Mouse (Mus musculus) CH12.LX (cell line): ENCODE measurements around the gene Emc8. TPM values are rescaled to one million over a fixed set of nuclear protein-coding genes. Genes with fewer than 3 reads are reported as not detected.

ENCODE experiments used
- DNase-seq: peaks from one replicate; pipeline ENCODE4 v3.0.0-alpha.2; 2013; ENCODE audit errors: extremely low read depth
- H3K27ac ChIP-seq: 2 replicates; pipeline ENCODE4 v1.5.1; 2012; ENCODE audit warnings: low read depth, mild to moderate bottlenecking, control low read depth, moderate library complexity; ENCODE audit not compliant: insufficient read depth
- H3K27me3 ChIP-seq: replicated peaks from 2 replicates; pipeline ENCODE3; 2012; ENCODE audit warnings: inconsistent platforms
- H3K36me3 ChIP-seq, 2 experiments: replicated peaks in 1 of 2; 2 replicates each; pipeline versions ENCODE3 to v1.6.1; 2012; ENCODE audit warnings: inconsistent platforms in 1 of 2, low read length in 1 of 2, mild to moderate bottlenecking in 1 of 2, mixed read lengths in 1 of 2, moderate library complexity in 1 of 2; ENCODE audit not compliant: control insufficient read depth in 1 of 2, insufficient read depth in 1 of 2
- H3K4me1 ChIP-seq, 2 experiments: 2 replicates each; pipeline ENCODE4 v1.6.1; 2012; ENCODE audit warnings: inconsistent platforms in 1 of 2, moderate library complexity in 1 of 2; ENCODE audit not compliant: insufficient read depth in 2 of 2, control insufficient read depth in 1 of 2
- H3K4me2 ChIP-seq: 2 replicates; pipeline ENCODE4 v1.6.1; 2012; ENCODE audit warnings: low read depth, mild to moderate bottlenecking, control low read depth; ENCODE audit not compliant: poor library complexity, insufficient read depth, severe bottlenecking
- H3K4me3 ChIP-seq, 3 experiments: fragments of 150-350 bp in 1 of 3; sonication (generic) in 1 of 3; replicated peaks in 1 of 3; 2 replicates each; pipeline versions ENCODE3 to v1.5.1; 2011 to 2012; ENCODE audit warnings: low read depth in 2 of 3, low read length in 2 of 3, mild to moderate bottlenecking in 2 of 3, moderate library complexity in 2 of 3, control low read depth in 1 of 3, improper control_type of control experiment in 1 of 3, inconsistent platforms in 1 of 3, mixed read lengths in 1 of 3; ENCODE audit not compliant: poor library complexity in 1 of 3
- H3K79me2 ChIP-seq: replicated peaks from 2 replicates; pipeline ENCODE4 v1.6.1; 2012; ENCODE audit warnings: mild to moderate bottlenecking, moderate library complexity; ENCODE audit not compliant: control insufficient read depth, poor library complexity, insufficient read depth, severe bottlenecking; ENCODE audit errors: extremely low read depth
- H3K9ac ChIP-seq: 2 replicates; pipeline ENCODE4 v1.6.1; 2012; ENCODE audit warnings: low read depth, mild to moderate bottlenecking, control low read depth, moderate library complexity; ENCODE audit not compliant: insufficient read depth
- H3K9me3 ChIP-seq: replicated peaks from 2 replicates; pipeline ENCODE3; 2012; ENCODE audit warnings: low read length, inconsistent platforms, mixed read lengths
- CHD1 ChIP-seq: IDR thresholded peaks from 2 replicates; pipeline ENCODE4 v1.6.1; 2012; ENCODE audit warnings: low read depth, low read length, improper control_type of control experiment, inconsistent platforms
- CHD2 ChIP-seq: IDR thresholded peaks from 2 replicates; pipeline ENCODE4 v1.6.1; 2011; ENCODE audit warnings: low read length, improper control_type of control experiment
- CTCF ChIP-seq, 2 experiments: IDR thresholded peaks in 1 of 2; conservative IDR thresholded peaks in 1 of 2; 2 replicates each; pipeline ENCODE4 v1.5.1; 2011 to 2012; ENCODE audit warnings: low read depth in 2 of 2, low read length in 2 of 2, improper control_type of control experiment in 1 of 2, inconsistent platforms in 1 of 2, mild to moderate bottlenecking in 1 of 2, moderate library complexity in 1 of 2
- E2F4 ChIP-seq: IDR thresholded peaks from 2 replicates; pipeline ENCODE4 v1.6.1; 2011; ENCODE audit warnings: low read depth, low read length, improper control_type of control experiment; ENCODE audit not compliant: insufficient replicate concordance
- ELF1 ChIP-seq: IDR thresholded peaks from 2 replicates; pipeline ENCODE4 v1.6.1; 2014; ENCODE audit warnings: low read depth, mild to moderate bottlenecking, inconsistent platforms, low read length, improper control_type of control experiment
- EP300 ChIP-seq: IDR thresholded peaks from 2 replicates; pipeline ENCODE4 v1.6.1; 2011; ENCODE audit warnings: low read length, improper control_type of control experiment
- IRF4 ChIP-seq: IDR thresholded peaks from 2 replicates; pipeline ENCODE4 v1.6.1; 2014; ENCODE audit warnings: low read depth, mild to moderate bottlenecking, inconsistent platforms, low read length, improper control_type of control experiment
- JUND ChIP-seq: conservative IDR thresholded peaks from 2 replicates; pipeline ENCODE4 v1.6.1; 2011; ENCODE audit warnings: low read depth, low read length, improper control_type of control experiment
- MAFK ChIP-seq: IDR thresholded peaks from 2 replicates; pipeline ENCODE4 v1.6.1; 2011; ENCODE audit warnings: low read length, improper control_type of control experiment; ENCODE audit not compliant: insufficient replicate concordance
- MAX ChIP-seq: IDR thresholded peaks from 2 replicates; pipeline ENCODE4 v1.6.1; 2011; ENCODE audit warnings: low read length, improper control_type of control experiment
- MAZ ChIP-seq: IDR thresholded peaks from 2 replicates; pipeline ENCODE4 v1.6.1; 2012; ENCODE audit warnings: low read depth, mild to moderate bottlenecking, inconsistent platforms, low read length, improper control_type of control experiment, moderate library complexity
- MYC ChIP-seq: IDR thresholded peaks from 2 replicates; pipeline ENCODE4 v1.6.1; 2011; ENCODE audit warnings: low read depth, mild to moderate bottlenecking, improper control_type of control experiment, low read length
- PAX5 ChIP-seq: IDR thresholded peaks from 2 replicates; pipeline ENCODE4 v1.6.1; 2012; ENCODE audit warnings: low read length, inconsistent platforms, mixed read lengths
- POLR2AphosphoS2 ChIP-seq: IDR thresholded peaks from 2 replicates; pipeline ENCODE4 v1.6.1; 2011; ENCODE audit warnings: low read depth, low read length, improper control_type of control experiment
- RAD21 ChIP-seq: IDR thresholded peaks from 2 replicates; pipeline ENCODE4 v1.6.1; 2011; ENCODE audit warnings: low read depth, mild to moderate bottlenecking, low read length, improper control_type of control experiment, moderate library complexity
- SMC3 ChIP-seq: IDR thresholded peaks from 2 replicates; pipeline ENCODE4 v1.6.1; 2011; ENCODE audit warnings: low read depth, low read length, improper control_type of control experiment
- TBP ChIP-seq: conservative IDR thresholded peaks from 2 replicates; pipeline ENCODE4 v1.6.1; 2011; ENCODE audit warnings: low read depth, low read length, improper control_type of control experiment
- TCF12 ChIP-seq: IDR thresholded peaks from 2 replicates; pipeline ENCODE4 v1.6.1; 2014; ENCODE audit warnings: low read depth, mild to moderate bottlenecking, inconsistent platforms, low read length, improper control_type of control experiment
- dilution Hi-C: fragments of 300-500 bp; cut with MboI; formaldehyde crosslinking; loops from 2 replicates; pipeline ENCODE4 v1.14.3; 2020; ENCODE audit warnings: low sequenced_read_pairs; ENCODE audit not compliant: extremely low pct_unique_long_range_greater_than_20kb, extremely low pct_ligation_motif_present
- in situ Hi-C: fragments of 300-500 bp; cut with MboI; formaldehyde crosslinking; loops from 3 replicates; pipeline ENCODE4 v1.14.3; 2019; ENCODE audit warnings: low sequenced_read_pairs, low pct_ligation_motif_present, low pct_unique_long_range_greater_than_20kb, mixed read lengths
- polyA plus RNA-seq: library from polyadenylated mRNA; unstranded; fragments of >175 nt; gene quantifications from 2 replicates; pipeline ENCODE4 v1.2.1, GENCODE M21; 2012; ENCODE audit warnings: low read depth; ENCODE audit not compliant: insufficient read length
- total RNA-seq, 2 experiments: library from RNA; depleted of rRNA; stranded (reverse); fragments of 300-350 nt in 1 of 2; fragments of >200 nt in 1 of 2; gene quantifications; 2 replicates each; pipeline ENCODE4 v1.2.3; 2012 to 2014

Emc8 gene
- total and polyA plus RNA-seq, 3 experiments, result 33.4 to 184 (median 113) TPM

DNA sequence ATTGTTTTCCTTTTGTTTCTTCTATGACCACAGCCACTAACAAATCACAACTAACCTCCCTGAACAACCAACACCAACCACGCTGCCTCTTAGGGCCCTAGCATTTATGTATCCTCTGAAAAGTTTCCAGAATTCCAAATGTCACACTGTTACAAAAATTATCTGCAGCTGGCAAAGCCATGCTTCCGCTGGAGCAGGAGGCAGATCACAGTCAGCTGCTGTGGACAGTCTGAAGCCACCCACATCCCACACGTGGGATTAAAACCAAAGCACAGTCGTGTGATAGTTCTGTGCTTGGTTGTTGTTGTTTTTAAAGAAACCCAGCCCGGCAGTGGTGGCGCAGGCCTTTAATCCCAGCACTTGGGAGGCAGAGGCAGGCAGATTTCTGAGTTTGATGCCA is 30.7 kb upstream of the Emc8 start:
- H3K9ac ChIP-seq, result no peak overlapping the region
- no peak for TF ChIP-seq PAX5
- TF ChIP-seq MAFK, result no peak
- no peak for TF ChIP-seq E2F4
- no peak for TF ChIP-seq ELF1
- TF ChIP-seq MYC, result no peak
- TF ChIP-seq TBP, result no peak
- TF ChIP-seq TCF12, result no peak
- no peak for TF ChIP-seq JUND
- TF ChIP-seq MAZ, result no peak
- no peak for TF ChIP-seq POLR2AphosphoS2
- no peak for DNase-seq
- no peak overlapping the region for H3K27ac ChIP-seq
- H3K9me3 ChIP-seq, result peaks cover 7% of the 10 kb centered on the region
- dilution Hi-C loops, result no loop called here
- H3K4me3 ChIP-seq, result no peak overlapping the region
- H3K4me1 ChIP-seq, result peaks cover 12 to 46% of the 10 kb centered on the region in 2 experiments
- no peaks in the 10 kb centered on the region for H3K79me2 ChIP-seq
- in situ Hi-C loops, result no loop called here
- H3K36me3 ChIP-seq, result no peaks in the 10 kb centered on the region
- peaks cover 26% of the 10 kb centered on the region for H3K27me3 ChIP-seq
- H3K4me2 ChIP-seq, result no peak overlapping the region

DNA sequence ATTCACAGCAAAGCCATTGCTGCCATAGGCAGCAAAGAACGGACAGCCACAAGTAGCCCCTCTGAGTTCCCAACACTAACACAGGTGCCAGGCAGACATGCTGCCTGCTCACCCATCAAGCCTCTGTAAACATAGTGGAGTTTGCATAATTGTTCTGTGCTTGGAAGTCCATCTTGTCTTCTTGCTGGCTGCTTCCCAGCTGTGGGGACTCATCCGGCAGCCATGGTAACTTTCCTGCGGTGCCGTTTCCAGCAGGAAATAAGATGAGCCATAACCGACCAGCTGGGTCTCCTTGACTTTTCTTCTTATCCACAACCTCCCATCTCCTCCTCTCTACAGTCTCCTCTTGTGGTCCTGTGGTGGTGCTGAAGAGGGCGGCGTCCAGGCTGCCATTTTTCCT is 30.1 kb upstream of the Emc8 start:
- Histone ChIP-seq H3K27me3 (peaks cover 22% of the 10 kb centered on the region), H3K4me2 (no peak overlapping the region), H3K4me3 (no peak overlapping the region), H3K79me2 (no peaks in the 10 kb centered on the region), H3K9me3 (peaks cover 7% of the 10 kb centered on the region), H3K4me1 (peaks cover 12 to 42% of the 10 kb centered on the region in 2 experiments), H3K9ac (no peak overlapping the region), H3K36me3 (no peaks in the 10 kb centered on the region), H3K27ac (no peak overlapping the region)
- TF ChIP-seq ELF1, result no peak
- no peak for TF ChIP-seq E2F4
- TF ChIP-seq PAX5, result no peak
- TF ChIP-seq MAZ, result no peak
- no peak for TF ChIP-seq EP300
- dilution Hi-C loops (no loop called here), in situ Hi-C loops (no loop called here)
- no peak for DNase-seq

DNA sequence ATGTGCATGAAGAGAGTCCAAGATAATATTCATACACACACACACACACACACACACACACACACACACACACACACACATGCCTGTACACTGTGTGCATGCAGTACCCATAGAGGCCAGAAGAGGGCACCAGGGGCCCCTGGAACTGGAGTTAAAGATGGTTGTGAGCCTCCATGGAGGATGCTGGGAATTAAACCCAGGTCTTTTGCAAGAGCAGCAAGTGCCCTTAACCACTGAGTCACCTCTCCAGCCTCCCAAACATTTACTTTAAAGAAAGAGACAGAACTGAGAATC is 29.6 kb upstream of the Emc8 start:
- peaks cover 12 to 41% of the 10 kb centered on the region in 2 experiments for H3K4me1 ChIP-seq
- dilution Hi-C loops, result no loop called here
- peaks cover 7% of the 10 kb centered on the region for H3K9me3 ChIP-seq
- H3K27me3 ChIP-seq, result peaks cover 23% of the 10 kb centered on the region
- no peak overlapping the region for H3K9ac ChIP-seq
- no peaks in the 10 kb centered on the region for H3K36me3 ChIP-seq
- no peak for DNase-seq
- TF ChIP-seq RAD21 (peak; percentile 21), CTCF (conservative IDR thresholded peaks at IDR 0.05 in 1 of 2, IDR thresholded peaks at IDR 0.05 in 1 of 2; ENCODE audit: low read depth in 2 of 2, low read length in 2 of 2) (peak; percentile 31 to 43; a peak in 3 of 4 replicates), E2F4 (no peak), SMC3 (peak; percentile 45), IRF4 (no peak), CHD2 (no peak), MAX (no peak), TBP (no peak), MAZ (no peak), CHD1 (no peak)
- TF ChIP-seq, all 38 proteins: peak for 3
- in situ Hi-C loops, result no loop called here
- Histone ChIP-seq H3K4me3 (no peak overlapping the region), H3K79me2 (no peaks in the 10 kb centered on the region), H3K4me2 (no peak overlapping the region), H3K27ac (no peak overlapping the region)
